Mouse (Mus musculus) midbrain, embryonic 15.5 days (tissue): Measurements from ENCODE around the gene Tnfsf15. TPM values are rescaled to one million over a fixed set of nuclear protein-coding genes. Genes with fewer than 3 reads are reported as not detected.

ENCODE experiments used
- ATAC-seq: fragments of 200-750 bp; cut with Nextera tagmentation; replicated peaks from 2 replicates; pipeline ENCODE4 v1.8.0; 2017; ENCODE audit warnings: moderate TSS enrichment
- H3K27ac ChIP-seq: fragments of 300-500 bp; sonication (generic); 2 replicates; pipeline ENCODE4 v1.5.1; 2015; ENCODE audit warnings: mild to moderate bottlenecking, inconsistent platforms
- H3K27me3 ChIP-seq: fragments of 300-500 bp; sonication (generic); replicated peaks from 2 replicates; pipeline ENCODE4 v1.6.1; 2015; ENCODE audit warnings: inconsistent platforms
- H3K36me3 ChIP-seq: fragments of 300-500 bp; sonication (generic); replicated peaks from 2 replicates; pipeline ENCODE4 v1.6.1; 2015; ENCODE audit warnings: inconsistent platforms
- H3K4me1 ChIP-seq: fragments of 300-500 bp; sonication (generic); 2 replicates; pipeline ENCODE4 v1.6.1; 2015; ENCODE audit warnings: inconsistent platforms
- H3K4me2 ChIP-seq: fragments of 300-500 bp; sonication (generic); 2 replicates; pipeline ENCODE4 v1.6.1; 2015; ENCODE audit warnings: inconsistent platforms, mild to moderate bottlenecking, moderate library complexity
- H3K4me3 ChIP-seq: fragments of 300-500 bp; sonication (generic); 2 replicates; pipeline ENCODE4 v1.5.1; 2015; ENCODE audit warnings: mild to moderate bottlenecking, inconsistent platforms
- H3K9ac ChIP-seq: fragments of 300-500 bp; sonication (generic); 2 replicates; pipeline ENCODE4 v1.6.1; 2015; ENCODE audit warnings: mild to moderate bottlenecking, inconsistent platforms
- H3K9me3 ChIP-seq: fragments of 300-500 bp; sonication (generic); 2 replicates; pipeline ENCODE4 v1.6.1; 2016; ENCODE audit warnings: inconsistent platforms
- WGBS: fragments of 180-500 bp; shearing (Covaris S2); methylation state at CpG from one replicate; pipeline ENCODE4 v1.1.7; 2015; ENCODE audit warnings: mixed read lengths; 5-methylcytosine and 5-hydroxymethylcytosine counted together
- polyA plus RNA-seq: library from polyadenylated mRNA; unstranded; fragments of >200 nt; fragmentation: Nextera tagmentation; extraction: Ambion mirVana; gene quantifications from 2 replicates; pipeline ENCODE4 v1.2.1, GENCODE M21; 2015

Gene Tnfsf15
- 0.05 TPM in 1 of 2 replicates, not detected in the other for polyA plus RNA-seq

DNA sequence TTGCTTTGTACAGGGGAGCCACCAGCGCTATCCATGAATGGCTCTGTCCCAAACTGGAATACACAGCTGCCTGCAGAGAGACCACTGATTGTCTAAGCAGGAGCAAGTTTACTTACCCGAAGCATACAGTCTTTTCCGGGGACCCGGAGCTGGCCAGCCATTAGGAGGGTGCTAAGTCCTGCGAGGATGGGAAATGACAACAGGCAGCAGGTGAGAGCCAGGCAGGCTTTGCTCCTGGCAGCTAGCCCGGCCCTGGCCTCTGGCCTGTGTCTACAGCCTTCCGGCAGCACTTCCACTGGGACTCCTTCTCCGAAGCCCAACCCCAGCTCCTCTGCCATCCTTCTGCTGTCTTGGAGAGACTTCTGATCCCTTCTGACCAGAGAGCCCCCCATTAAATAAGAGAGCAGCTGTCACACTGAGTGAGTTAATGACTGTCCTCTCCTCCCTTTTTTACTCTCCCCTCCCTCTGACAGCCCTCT is at the start of gene Tnfsf15:
Tnfsf15 (minus strand) TSS at position 421 of the 479 bp plus-strand sequence.
- Histone ChIP-seq H3K36me3 (no peaks in the 10 kb centered on the region), H3K9me3 (no peaks in the 10 kb centered on the region), H3K4me3 (no peak within 1 kb of the TSS), H3K4me1 (no peaks in the 10 kb centered on the region), H3K4me2 (no peak within 1 kb of the TSS), H3K27me3 (no peaks in the 10 kb centered on the region), H3K27ac (no peak within 1 kb of the TSS), H3K9ac (no peak within 1 kb of the TSS)
- peak; percentile 48 for ATAC-seq
- WGBS = 49% methylated on average over 8 of the region's 8 CpGs

GRCm38 (mm10) chr4:63792328-63792727 is 47.4 kb upstream of the Tnfsf15 start:
- no peak for ATAC-seq
- no peaks in the 10 kb centered on the region for H3K36me3 ChIP-seq
- H3K27ac ChIP-seq = no peak overlapping the region
- H3K4me1 ChIP-seq = no peaks in the 10 kb centered on the region
- H3K9ac ChIP-seq = no peak overlapping the region
- no peak overlapping the region for H3K4me2 ChIP-seq
- no peaks in the 10 kb centered on the region for H3K27me3 ChIP-seq
- H3K9me3 ChIP-seq = no peaks in the 10 kb centered on the region
- WGBS = 94% methylated on average over 3 of the region's 3 CpGs
- H3K4me3 ChIP-seq = no peak overlapping the region

GRCm38 (mm10) chr4:63785466-63785865 is 40.6 kb upstream of the Tnfsf15 start:
- ATAC-seq = no peak
- Histone ChIP-seq H3K27ac (no peak overlapping the region), H3K9ac (no peak overlapping the region), H3K4me3 (no peak overlapping the region), H3K4me2 (no peak overlapping the region), H3K27me3 (no peaks in the 10 kb centered on the region), H3K9me3 (no peaks in the 10 kb centered on the region), H3K4me1 (no peaks in the 10 kb centered on the region), H3K36me3 (no peaks in the 10 kb centered on the region)
- 86% methylated on average over 2 of the region's 2 CpGs for WGBS

DNA sequence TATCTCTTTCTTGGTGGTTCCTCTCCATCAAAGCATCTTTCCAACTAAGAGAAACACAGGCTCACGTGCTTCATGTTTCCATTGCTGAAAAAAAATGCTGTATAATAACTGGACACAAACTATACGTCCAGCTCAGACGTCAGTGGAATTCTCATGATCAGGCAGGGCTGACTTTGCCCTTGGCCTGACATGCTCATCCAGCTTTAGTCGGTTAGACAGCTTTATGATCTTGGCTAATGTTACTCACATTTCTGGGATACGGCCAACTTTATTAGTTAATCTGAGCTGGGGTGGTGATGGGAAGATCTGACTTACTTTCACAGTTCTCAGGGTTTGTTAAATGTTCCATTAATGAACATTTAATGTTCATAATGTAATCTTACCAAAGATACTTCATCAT is 38.9 kb upstream of the Tnfsf15 start:
- Histone ChIP-seq H3K4me3 (no peak overlapping the region), H3K4me1 (no peaks in the 10 kb centered on the region), H3K9ac (no peak overlapping the region), H3K36me3 (no peaks in the 10 kb centered on the region), H3K27me3 (no peaks in the 10 kb centered on the region), H3K27ac (no peak overlapping the region), H3K9me3 (no peaks in the 10 kb centered on the region), H3K4me2 (no peak overlapping the region)
- ATAC-seq = no peak
- WGBS = 89% methylated on average over 5 of the region's 5 CpGs

DNA sequence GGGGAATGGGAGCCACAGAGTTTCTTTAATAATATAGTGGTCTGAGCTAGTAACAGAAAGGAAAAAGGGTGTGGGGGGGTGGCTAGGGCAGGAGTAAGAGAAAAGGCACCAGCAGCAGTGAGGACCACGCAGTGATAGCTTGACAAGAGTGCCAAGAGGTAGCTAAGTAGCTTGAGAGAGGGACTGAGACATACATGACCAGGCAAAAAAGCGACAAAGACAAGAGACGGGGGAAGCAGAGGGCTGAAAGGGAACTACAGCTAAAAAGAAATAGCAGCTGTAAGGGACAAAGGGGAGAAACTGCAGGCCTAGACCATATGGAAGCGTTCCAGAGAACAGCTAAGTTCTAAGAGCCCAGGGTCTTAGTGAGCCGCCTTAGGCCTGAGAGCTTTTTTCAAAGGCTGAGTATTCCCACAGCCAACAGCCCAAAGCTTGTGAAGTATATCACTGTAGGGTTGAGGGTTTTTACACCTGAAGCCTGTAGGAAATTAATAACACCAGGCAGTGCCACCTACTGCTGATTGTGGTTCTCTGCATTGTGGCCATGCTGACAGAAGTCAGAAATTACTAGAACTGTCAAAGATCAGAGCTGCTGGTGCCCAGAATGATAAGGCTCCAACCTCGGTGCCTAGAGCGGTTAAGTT is 38.2 kb upstream of the Tnfsf15 start:
- Histone ChIP-seq H3K36me3 (no peaks in the 10 kb centered on the region), H3K9me3 (no peaks in the 10 kb centered on the region), H3K27me3 (no peaks in the 10 kb centered on the region), H3K4me1 (no peaks in the 10 kb centered on the region), H3K4me2 (no peak overlapping the region), H3K27ac (no peak overlapping the region), H3K4me3 (no peak overlapping the region), H3K9ac (no peak overlapping the region)
- 74% methylated on average over 7 of the region's 7 CpGs for WGBS
- peak; percentile 69 for ATAC-seq

DNA sequence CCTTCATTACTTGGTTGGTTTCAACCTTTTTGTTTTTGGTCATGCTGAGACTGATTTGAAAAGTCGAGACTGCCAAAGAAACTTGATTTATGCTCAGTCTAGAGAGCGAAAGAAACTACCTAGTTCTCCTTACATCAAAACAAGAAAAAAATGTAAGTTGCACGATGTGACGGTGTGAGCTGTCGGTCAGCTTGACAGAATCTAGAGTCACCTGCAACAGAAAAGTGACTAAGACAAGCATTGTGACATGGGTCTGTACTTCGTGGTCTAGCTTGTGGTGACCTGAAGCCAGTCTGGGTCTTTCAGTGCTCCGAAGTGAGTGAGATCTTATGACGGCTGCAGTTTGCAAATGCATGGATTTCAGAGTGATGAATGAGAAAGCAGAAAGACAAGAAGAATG is 32.3 kb upstream of the Tnfsf15 start:
- H3K4me3 ChIP-seq = no peak overlapping the region
- no peak for ATAC-seq
- H3K4me1 ChIP-seq = no peaks in the 10 kb centered on the region
- H3K9me3 ChIP-seq = no peaks in the 10 kb centered on the region
- H3K27ac ChIP-seq = no peak overlapping the region
- WGBS = 88% methylated on average over 8 of the region's 8 CpGs
- H3K9ac ChIP-seq = no peak overlapping the region
- H3K36me3 ChIP-seq = no peaks in the 10 kb centered on the region
- no peak overlapping the region for H3K4me2 ChIP-seq
- H3K27me3 ChIP-seq = no peaks in the 10 kb centered on the region

DNA sequence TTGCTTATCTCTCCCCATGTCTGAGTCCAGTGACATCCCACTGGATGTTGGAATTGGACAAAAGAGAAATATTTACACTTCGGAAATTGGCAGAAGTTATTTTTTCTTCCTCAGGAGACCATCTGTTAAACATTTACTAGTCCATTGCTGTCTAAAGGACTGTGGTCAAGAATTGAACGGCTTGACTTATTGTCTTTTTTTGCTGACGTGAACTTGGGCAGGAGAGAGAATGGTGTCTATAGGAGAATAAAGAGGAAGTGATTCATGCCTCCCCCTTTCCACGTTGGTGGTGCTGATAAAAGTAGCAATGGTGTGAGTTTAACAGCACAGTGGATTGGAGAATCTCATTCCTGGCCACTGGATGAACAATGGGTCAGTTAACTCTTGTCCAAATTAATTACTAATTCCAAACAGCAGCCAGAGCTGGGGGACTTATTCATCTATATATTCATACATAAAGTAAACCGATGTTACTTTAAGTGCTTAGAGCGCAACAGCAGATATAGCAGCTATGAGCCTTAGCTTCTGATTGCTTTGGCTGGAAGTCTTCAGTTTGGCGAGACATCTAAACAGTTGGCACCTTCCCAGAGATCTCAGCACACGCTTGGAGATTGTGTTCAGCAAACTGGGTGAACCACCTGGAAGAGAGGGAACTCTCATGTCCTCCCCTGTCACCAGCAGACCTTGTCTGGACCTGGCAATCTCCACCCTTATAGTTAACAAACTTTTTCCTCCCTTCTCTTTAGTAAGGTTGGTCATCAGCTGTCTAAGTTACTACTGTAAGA is 28.6 kb upstream of the Tnfsf15 start:
- Histone ChIP-seq H3K4me2 (no peak overlapping the region), H3K27ac (no peak overlapping the region), H3K9me3 (no peaks in the 10 kb centered on the region), H3K36me3 (no peaks in the 10 kb centered on the region), H3K27me3 (no peaks in the 10 kb centered on the region), H3K4me3 (no peak overlapping the region), H3K9ac (no peak overlapping the region), H3K4me1 (no peaks in the 10 kb centered on the region)
- WGBS = 85% methylated on average over 8 of the region's 8 CpGs
- ATAC-seq = no peak

GRCm38 (mm10) chr4:63772514-63772913 is 27.6 kb upstream of the Tnfsf15 start:
- no peak for ATAC-seq
- no peaks in the 10 kb centered on the region for H3K4me1 ChIP-seq
- no peak overlapping the region for H3K27ac ChIP-seq
- WGBS = 88% methylated on average over 2 of the region's 2 CpGs
- no peak overlapping the region for H3K4me2 ChIP-seq
- H3K9me3 ChIP-seq = no peaks in the 10 kb centered on the region
- no peak overlapping the region for H3K9ac ChIP-seq
- no peak overlapping the region for H3K4me3 ChIP-seq
- no peaks in the 10 kb centered on the region for H3K27me3 ChIP-seq
- H3K36me3 ChIP-seq = no peaks in the 10 kb centered on the region

DNA sequence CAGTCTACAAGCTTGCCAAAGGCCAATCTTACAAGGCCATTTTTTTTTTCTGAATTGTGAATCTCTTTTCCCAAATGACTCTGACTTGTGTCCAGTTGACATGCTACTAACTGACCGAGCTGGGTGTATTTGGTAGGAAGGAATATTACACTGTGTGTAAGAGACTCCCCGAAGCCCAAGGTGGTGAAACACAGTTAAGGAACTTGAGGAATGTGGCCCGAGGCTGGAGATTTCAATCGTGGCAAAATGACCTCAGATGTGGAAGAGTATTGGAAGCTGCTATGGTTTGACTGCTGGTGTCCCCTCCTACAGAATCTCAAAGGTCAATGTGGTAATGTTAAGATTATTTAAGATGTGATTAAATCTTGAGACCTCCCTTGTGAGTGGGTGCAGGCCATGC is 26.4 kb upstream of the Tnfsf15 start:
- H3K9me3 ChIP-seq = no peaks in the 10 kb centered on the region
- no peak overlapping the region for H3K27ac ChIP-seq
- H3K9ac ChIP-seq = no peak overlapping the region
- no peaks in the 10 kb centered on the region for H3K36me3 ChIP-seq
- no peaks in the 10 kb centered on the region for H3K27me3 ChIP-seq
- no peak overlapping the region for H3K4me3 ChIP-seq
- no peak overlapping the region for H3K4me2 ChIP-seq
- no peak for ATAC-seq
- no peaks in the 10 kb centered on the region for H3K4me1 ChIP-seq
- WGBS = 83% methylated on average over 4 of the region's 4 CpGs

- no peak overlapping the region for H3K9ac ChIP-seq
- no peak overlapping the region for H3K4me3 ChIP-seq
- H3K4me2 ChIP-seq = no peak overlapping the region
- no peak overlapping the region for H3K27ac ChIP-seq
- H3K4me1 ChIP-seq = no peaks in the 10 kb centered on the region
- no peaks in the 10 kb centered on the region for H3K36me3 ChIP-seq
- WGBS = 93% methylated on average over 3 of the region's 3 CpGs
- ATAC-seq = no peak
- H3K27me3 ChIP-seq = no peaks in the 10 kb centered on the region
- no peaks in the 10 kb centered on the region for H3K9me3 ChIP-seq
Measured at GRCm38 (mm10) chr4:63769161-63769560, 24.2 kb upstream of the Tnfsf15 start.

DNA sequence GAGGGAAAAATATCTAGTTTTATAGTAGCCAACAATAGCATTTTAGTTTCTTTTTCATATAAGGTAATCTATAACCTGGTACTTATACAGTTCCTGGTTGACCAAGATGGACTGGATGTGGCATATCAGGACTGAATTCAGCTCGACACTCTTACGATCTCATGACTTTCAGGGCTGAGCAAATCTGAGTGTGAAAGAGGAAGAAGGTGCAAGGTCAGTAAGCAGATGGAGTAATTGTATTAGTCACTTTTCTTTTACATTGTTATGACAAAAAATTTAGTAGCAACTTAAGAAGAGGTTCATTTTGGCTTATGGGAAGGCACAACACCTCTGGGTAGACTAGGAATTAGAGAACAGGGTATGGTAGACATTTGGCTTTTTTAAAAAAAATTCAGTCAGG is 20.1 kb upstream of the Tnfsf15 start:
- Histone ChIP-seq H3K36me3 (no peaks in the 10 kb centered on the region), H3K27me3 (no peaks in the 10 kb centered on the region), H3K9me3 (no peaks in the 10 kb centered on the region), H3K27ac (no peak overlapping the region), H3K4me2 (no peak overlapping the region), H3K4me3 (no peak overlapping the region), H3K9ac (no peak overlapping the region), H3K4me1 (no peaks in the 10 kb centered on the region)
- WGBS = 92% methylated on average over 2 of the region's 2 CpGs
- no peak for ATAC-seq

DNA sequence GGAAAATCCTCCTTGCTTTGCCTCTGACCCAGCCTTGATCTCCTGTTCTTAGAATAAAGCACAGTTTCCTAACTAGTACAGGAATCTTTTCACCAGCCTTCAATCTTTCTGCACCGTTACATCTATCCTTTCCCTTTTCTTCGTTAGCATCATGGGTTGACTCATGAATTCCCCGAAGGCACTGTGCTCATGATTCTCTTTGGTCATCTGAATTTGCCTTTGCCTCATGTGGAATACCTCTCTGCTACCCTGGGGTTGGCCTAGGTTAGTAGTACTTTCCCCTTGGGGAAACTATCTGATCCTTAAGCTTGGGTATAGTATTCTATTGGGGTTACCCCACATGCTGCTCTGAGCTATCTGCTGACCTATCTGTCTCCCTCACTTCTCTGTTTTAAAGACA is 15.0 kb upstream of the Tnfsf15 start:
- Histone ChIP-seq H3K9ac (no peak overlapping the region), H3K36me3 (no peaks in the 10 kb centered on the region), H3K9me3 (no peaks in the 10 kb centered on the region), H3K27ac (no peak overlapping the region), H3K4me1 (no peaks in the 10 kb centered on the region), H3K27me3 (no peaks in the 10 kb centered on the region), H3K4me3 (no peak overlapping the region), H3K4me2 (no peak overlapping the region)
- WGBS = 79% methylated on average over 3 of the region's 3 CpGs
- no peak for ATAC-seq
